Mouse (Mus musculus) kidney, adult 2 months (tissue): ENCODE data around the gene Rdh19. TPM values are rescaled to one million over a fixed set of nuclear protein-coding genes. Genes with fewer than 3 reads are reported as not detected.

Source experiments
- DNase-seq: peaks from one replicate; pipeline ENCODE4 v3.0.0; 2021
- H3K27ac ChIP-seq: fragments of 200-500 bp; 2 replicates; pipeline ENCODE4 v1.5.1; 2012; ENCODE audit warnings: low read depth, low read length, control low read depth, inconsistent platforms; ENCODE audit not compliant: insufficient read depth
- H3K27me3 ChIP-seq: fragments of 200-500 bp; replicated peaks from 2 replicates; pipeline ENCODE4 v1.6.1; 2012; ENCODE audit warnings: mild to moderate bottlenecking, moderate library complexity, low read length, inconsistent platforms; ENCODE audit not compliant: control insufficient read depth, insufficient read depth
- H3K36me3 ChIP-seq: fragments of 200-500 bp; 2 replicates; pipeline ENCODE4 v1.6.1; 2012; ENCODE audit warnings: mild to moderate bottlenecking, moderate library complexity, low read length, inconsistent platforms; ENCODE audit not compliant: control insufficient read depth, insufficient read depth
- H3K4me1 ChIP-seq: fragments of 200-500 bp; 2 replicates; pipeline ENCODE4 v1.6.1; 2011; ENCODE audit warnings: low read length; ENCODE audit not compliant: control insufficient read depth, insufficient read depth
- H3K4me3 ChIP-seq: fragments of 200-500 bp; 2 replicates; pipeline ENCODE4 v1.5.1; 2011; ENCODE audit warnings: mild to moderate bottlenecking, low read depth, low read length, control low read depth; ENCODE audit not compliant: insufficient read depth
- CTCF ChIP-seq: fragments of 200-500 bp; conservative IDR thresholded peaks from 2 replicates; pipeline ENCODE4 v1.5.1; 2011; ENCODE audit warnings: low read depth, mild to moderate bottlenecking, control low read depth, low read length, moderate library complexity, mixed read lengths; ENCODE audit not compliant: insufficient read depth, insufficient read length
- POLR2A ChIP-seq: fragments of 200-500 bp; IDR thresholded peaks from one replicate; pipeline ENCODE4 v1.6.1; 2011; ENCODE audit warnings: low read depth, low read length, control low read depth
- WGBS: fragments of 180-500 bp; shearing (Covaris S2); methylation state at CpG from one replicate; pipeline ENCODE4 v1.1.7; 2018; 5-methylcytosine and 5-hydroxymethylcytosine counted together
- polyA plus RNA-seq: library from polyadenylated mRNA; depleted of rRNA; stranded (reverse); fragments of >200 nt; gene quantifications from 2 replicates; pipeline ENCODE4 v1.2.3, GENCODE M21; 2012

Gene Rdh19
- polyA plus RNA-seq, 1 experiment: 1.6 TPM

DNA sequence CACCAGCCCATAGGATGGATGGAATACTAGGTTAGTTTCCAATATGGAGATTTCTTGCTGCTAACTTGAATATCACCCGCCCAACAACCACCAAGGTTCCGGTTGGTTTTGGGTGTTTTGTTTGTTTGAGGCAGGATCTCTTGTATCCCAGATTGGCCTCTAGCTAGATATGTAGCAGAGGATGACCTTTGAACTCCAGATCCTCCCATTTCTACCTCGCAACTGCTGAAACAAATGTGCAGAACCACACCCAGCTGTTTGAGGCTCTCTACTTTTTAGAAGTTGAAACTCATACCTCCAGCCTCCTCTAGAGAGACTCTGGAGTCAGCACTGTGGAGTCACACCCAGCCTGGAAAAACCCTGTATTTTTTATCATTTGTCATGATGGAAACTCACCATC lies 47.8 kb downstream of the Rdh19 start:
- DNase-seq: peak; percentile 38
- WGBS: 77% methylated on average over 3 of the region's 3 CpGs
- Histone ChIP-seq H3K4me1 (peaks cover 11% of the 10 kb centered on the region; the same call in 1 of the 2 replicates), H3K36me3 (no peaks in the 10 kb centered on the region), H3K27ac (no peak overlapping the region), H3K4me3 (no peak overlapping the region), H3K27me3 (no peaks in the 10 kb centered on the region)
- no peak for TF ChIP-seq POLR2A
- TF ChIP-seq CTCF: no peak

DNA sequence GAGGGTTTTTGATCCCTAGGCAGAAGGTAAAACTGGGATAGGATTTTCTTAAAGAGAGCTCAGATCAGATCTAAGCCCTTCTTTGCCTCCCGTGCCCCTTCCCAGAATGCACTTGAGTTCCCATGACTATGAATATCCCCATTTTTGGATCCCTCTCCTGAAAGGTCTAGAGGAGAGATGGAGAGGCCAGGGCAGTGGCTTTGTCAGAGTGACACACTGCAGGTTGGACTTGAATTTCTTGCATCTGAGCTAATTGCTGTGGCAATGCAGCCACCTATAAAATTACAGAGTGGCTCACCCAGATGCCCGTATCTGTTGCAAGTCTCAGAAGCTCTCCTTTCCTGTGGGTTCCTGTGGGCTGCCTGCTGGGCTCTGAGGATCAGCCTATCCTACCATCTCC lies 48.5 kb downstream of the Rdh19 start, which contains the start of gene Sdr9c7:
Gene Sdr9c7 (plus strand): TSS at position 301 of the 400 bp plus-strand sequence.
- Histone ChIP-seq H3K27ac (no peak within 1 kb of the TSS), H3K27me3 (no peaks in the 10 kb centered on the region), H3K36me3 (no peaks in the 10 kb centered on the region), H3K4me1 (peaks cover 9% of the 10 kb centered on the region; the same call in 1 of the 2 replicates), H3K4me3 (no peak within 1 kb of the TSS)
- 93% methylated on average over 2 of the region's 2 CpGs for WGBS
- TF ChIP-seq CTCF: no peak
- no peak for TF ChIP-seq POLR2A
- DNase-seq: no peak

DNA sequence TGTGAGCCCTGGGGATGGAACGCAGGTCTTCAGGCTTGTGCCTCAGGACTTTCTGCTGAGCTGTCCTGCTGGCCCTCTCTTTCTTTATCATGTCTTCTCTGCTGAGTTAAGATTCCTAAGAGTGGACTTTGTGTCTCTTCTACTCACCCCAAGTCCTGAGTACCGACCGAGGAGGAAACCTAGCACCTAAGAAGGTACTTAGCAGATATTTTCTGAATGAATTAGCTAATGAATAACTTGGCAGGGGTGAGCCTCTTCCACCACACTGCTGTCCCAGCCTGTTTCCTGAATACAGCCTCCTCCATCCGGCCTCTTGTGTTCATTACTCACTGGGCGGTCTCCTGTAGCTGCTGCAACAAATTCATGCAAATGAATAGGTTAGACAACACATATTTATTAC lies 50.1 kb downstream of the Rdh19 start:
- H3K36me3 ChIP-seq: no peaks in the 10 kb centered on the region
- H3K4me3 ChIP-seq: no peak overlapping the region
- H3K27ac ChIP-seq: no peak overlapping the region
- 30% methylated on average over 5 of the region's 5 CpGs for WGBS
- H3K4me1 ChIP-seq: peaks cover 10% of the 10 kb centered on the region; the same call in 1 of the 2 replicates
- H3K27me3 ChIP-seq: no peaks in the 10 kb centered on the region
- TF ChIP-seq POLR2A (no peak), CTCF (no peak)
- DNase-seq: peak; percentile 82

DNA sequence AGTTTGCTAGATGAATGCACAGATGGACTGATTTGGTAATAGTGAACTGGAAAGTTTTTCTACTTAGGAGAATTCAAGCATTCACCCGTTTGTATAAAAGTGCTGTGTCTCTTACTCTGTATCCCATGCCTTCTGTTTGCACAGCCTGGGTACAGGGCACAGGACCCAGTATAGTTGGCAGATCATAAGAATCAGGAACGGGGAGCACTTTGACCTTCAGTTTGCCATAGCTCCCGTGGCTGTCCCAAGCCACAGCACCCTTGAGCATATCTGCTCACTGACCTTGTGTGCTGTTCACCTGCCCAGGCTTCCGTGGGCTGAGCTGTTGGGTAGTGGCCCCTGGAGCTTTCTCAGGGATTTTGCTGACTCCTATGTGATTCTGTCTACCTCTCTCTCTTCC lies 52.0 kb downstream of the Rdh19 start:
- Histone ChIP-seq H3K27ac (no peak overlapping the region), H3K27me3 (no peaks in the 10 kb centered on the region), H3K4me1 (peaks cover 15% of the 10 kb centered on the region; the same call in 1 of the 2 replicates), H3K36me3 (no peaks in the 10 kb centered on the region), H3K4me3 (no peak overlapping the region)
- no peak for TF ChIP-seq CTCF
- no peak for TF ChIP-seq POLR2A
- no peak for DNase-seq
- WGBS: 49% methylated on average over 4 of the region's 4 CpGs

DNA sequence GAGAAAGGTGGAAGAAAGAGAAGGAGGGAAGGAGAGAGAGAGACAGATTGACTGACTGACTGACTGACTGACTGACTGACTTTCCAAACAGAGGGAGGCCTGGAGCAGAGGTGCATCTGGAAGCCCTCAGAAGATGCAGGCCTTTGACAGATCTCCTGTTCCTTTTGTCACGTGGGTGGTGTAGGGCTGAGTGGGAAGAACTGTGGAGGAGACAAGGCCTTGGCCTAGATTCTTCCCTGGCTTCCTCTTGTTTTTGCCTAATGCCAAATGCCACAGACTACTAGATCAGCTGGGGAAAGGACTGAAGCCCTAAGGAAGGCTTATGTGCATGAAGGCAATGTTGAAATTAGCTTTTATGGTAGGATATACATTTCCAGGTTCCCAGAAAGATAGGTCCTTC lies 53.4 kb downstream of the Rdh19 start:
- Histone ChIP-seq H3K4me3 (no peak overlapping the region), H3K36me3 (no peaks in the 10 kb centered on the region), H3K27ac (no peak overlapping the region), H3K4me1 (peaks cover 15% of the 10 kb centered on the region; the same call in 1 of the 2 replicates), H3K27me3 (no peaks in the 10 kb centered on the region)
- TF ChIP-seq POLR2A (no peak), CTCF (no peak)
- 86% methylated on average over 1 of the region's 1 CpGs for WGBS
- no peak for DNase-seq

DNA sequence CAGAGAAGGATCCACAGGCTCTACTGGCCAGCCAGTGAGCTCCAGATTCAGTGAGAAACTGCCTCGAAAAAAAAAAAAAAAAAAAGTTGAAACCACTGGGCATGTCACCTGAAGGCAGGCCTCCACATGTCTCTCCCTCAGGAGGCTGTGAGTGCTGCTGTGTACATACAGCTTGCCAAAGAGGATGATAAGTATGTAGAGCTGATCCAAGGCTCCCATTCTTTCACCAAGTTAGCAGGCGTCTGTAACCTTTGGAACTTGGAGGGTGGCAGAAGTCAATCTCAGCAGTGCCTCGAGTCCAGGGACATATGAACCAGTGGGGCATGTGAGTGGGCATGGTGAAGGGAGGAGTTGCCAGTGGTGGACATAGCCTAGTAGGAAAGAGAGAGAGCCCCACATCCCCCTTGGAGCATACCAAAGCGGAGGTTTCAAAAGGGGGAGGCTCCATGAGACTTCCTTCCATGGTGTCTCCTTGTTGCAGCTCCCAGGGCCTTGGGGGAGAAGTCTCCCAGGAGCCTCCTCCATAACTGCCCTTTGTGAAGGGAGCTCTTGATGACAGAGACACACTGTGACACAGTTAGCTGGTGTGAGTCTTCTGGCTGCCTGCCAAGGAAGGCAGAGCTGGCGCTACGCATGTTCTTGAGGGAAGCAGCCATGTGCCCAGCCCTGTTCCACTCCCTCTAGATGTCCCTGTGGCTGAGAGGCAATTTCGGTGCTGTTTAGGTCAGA lies 55.2 kb downstream of the Rdh19 start:
- TF ChIP-seq CTCF: no peak
- no peak for TF ChIP-seq POLR2A
- DNase-seq: peak; percentile 65
- H3K4me3 ChIP-seq: no peak overlapping the region
- no peaks in the 10 kb centered on the region for H3K36me3 ChIP-seq
- no peaks in the 10 kb centered on the region for H3K27me3 ChIP-seq
- no peak overlapping the region for H3K27ac ChIP-seq
- WGBS: 47% methylated on average over 7 of the region's 7 CpGs
- H3K4me1 ChIP-seq: peaks cover 13% of the 10 kb centered on the region; the same call in 1 of the 2 replicates

DNA sequence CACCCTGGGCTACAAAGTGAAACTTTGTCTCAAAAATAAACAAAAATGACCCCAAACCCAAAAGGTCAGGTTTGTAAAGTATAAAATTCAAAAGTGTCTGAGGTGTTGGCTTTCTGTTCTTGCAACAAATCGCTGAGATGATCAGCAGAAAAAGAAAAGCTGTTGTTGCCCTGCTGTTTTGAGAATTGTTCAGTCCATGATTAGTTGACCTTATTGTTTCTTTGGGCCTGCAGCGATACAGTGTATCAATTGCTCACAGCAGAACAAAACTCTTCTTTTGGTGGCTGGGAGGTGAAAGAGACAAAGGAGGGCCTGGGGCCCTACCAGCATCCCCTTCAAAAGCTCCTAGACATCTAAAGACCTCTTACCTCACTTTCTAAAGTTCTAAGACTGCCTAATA lies 56.4 kb downstream of the Rdh19 start:
- 97% methylated on average over 2 of the region's 2 CpGs for WGBS
- Histone ChIP-seq H3K4me3 (no peak overlapping the region), H3K36me3 (no peaks in the 10 kb centered on the region), H3K4me1 (peaks cover 13% of the 10 kb centered on the region; the same call in 1 of the 2 replicates), H3K27me3 (no peaks in the 10 kb centered on the region), H3K27ac (no peak overlapping the region)
- TF ChIP-seq POLR2A (no peak), CTCF (no peak)
- no peak for DNase-seq
